Mouse (Mus musculus) lung, adult 18-20 months (tissue): ENCODE results near the gene Gh.

Source experiments
- DNase-seq, 2 experiments: peaks; one replicate each; pipeline ENCODE4 v3.0.0; 2022; ENCODE audit warnings: mixed read lengths in 2 of 2

The Gh gene

GRCm38 (mm10) chr11:106268326-106269059, 33.2 kb downstream of the Gh start:
- peak; percentile 87 to 92 for DNase-seq

DNA sequence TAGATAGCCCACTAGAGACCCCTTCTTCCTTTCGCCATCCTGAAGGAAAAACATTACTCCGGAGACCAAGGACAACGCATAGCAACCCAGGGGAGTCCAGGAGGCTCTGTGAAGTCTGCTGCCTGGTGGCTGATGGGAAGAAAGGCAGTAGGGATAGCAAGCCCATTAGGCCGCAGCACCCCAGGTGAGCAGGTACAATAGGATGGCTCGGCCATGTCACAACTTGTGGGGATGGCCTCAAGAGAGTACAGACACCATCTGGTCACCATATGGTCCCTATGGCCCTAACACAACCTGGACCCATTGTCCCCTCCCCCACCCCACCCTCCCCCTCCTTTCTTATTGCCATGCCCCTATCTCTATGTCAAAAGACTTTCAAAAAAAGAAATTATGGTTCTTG, 33.8 kb downstream of the Gh start:
- no peak for DNase-seq

DNA sequence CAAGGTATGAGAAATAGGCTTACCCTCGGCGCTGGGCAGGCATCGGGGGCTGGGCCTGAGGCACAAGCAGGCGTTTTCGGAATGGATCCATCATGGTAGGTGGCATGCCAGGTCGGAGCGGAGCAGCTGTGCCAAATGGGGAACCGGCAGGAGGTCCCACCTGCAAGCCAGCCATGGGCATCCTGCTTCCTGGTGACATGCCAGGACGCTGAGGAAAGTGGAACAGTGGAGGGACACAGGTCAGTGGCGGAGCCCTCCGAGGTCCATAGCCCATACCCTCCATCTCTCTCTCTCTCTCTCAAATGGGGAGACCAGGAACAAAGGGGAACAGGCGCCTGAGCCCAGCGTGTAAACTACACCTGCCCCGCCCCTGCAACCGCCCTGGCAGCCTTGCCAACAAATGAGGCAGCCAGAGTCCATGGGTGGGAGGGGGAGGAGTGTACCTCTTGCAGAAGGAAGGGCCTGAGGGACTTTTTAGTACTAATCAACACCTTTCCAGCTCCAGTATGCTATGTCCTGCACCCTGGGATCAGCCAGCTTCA, 34.3 kb downstream of the Gh start:
- peak; percentile 80 to 88 for DNase-seq

DNA sequence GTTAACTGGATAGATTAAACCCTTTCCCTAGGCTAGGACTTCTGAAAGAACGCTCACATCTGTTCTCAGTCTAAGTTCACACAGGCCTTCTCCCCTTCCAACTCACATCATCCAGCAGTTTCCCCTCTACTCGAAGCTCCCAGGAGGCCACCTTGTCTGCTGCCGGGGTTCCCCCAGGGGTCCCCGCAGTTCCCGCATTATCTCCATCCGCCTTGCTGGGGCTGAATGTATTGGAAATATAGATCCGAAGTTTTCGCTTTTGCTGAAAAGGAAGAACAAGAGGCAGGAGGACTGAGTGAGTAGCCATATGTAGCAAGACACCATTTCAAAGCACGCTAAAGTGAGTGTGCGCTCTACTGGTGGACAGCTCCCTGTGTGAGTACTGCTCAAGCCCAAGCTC, 35.2 kb downstream of the Gh start:
- DNase-seq = no peak

DNA sequence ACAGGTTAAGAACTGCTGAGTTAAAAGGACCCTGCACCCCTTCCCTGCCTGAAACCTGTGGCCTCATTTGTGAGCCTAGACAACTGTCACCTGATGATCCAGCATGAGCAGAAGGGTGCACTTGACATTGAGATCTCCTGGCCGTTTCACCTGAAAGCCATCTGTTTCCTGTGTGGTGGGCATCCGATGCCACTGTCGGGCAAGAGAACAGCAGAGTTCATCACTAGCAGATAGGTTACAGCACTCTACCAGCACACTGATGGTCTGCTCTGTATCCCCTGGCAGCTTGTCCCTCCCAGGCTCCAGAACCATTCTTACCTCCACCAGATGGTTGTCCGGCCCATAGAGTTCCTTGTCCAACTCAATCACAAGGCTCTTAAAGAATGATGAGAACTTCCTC, 36.1 kb downstream of the Gh start:
- no peak for DNase-seq

- no peak for DNase-seq
These were observed 36.7 kb downstream of the Gh start for GRCm38 (mm10) chr11:106264988-106265387.

- DNase-seq = no peak
These were observed 37.7 kb downstream of the Gh start for GRCm38 (mm10) chr11:106263963-106264362.

- no peak for DNase-seq
These were observed 40.7 kb downstream of the Gh start for GRCm38 (mm10) chr11:106260826-106261450.

DNA sequence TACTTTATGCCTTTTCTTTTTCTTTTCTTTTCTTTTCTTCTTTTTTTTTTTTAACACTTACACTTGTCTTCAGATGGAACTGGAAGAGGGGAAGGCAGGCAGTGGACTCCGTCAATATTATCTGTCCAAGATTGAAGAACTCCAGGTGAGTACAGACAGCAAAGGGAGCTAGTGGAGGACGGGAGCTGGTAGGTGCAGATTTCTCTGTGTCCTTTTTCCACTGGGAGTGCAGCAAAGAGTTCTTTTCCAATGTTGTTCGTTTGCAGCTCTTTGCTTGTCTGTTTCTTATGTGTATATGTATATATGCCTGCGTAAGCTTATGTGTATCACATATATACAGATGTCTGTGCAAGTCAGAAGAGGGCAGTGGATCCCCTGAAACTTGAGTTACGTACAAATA, 44.9 kb downstream of the Gh start:
- peak in 1 of 2 experiments; percentile 55 for DNase-seq

GRCm38 (mm10) chr11:106255685-106256451, 45.8 kb downstream of the Gh start, which contains the start of the genes Ftsj3 and Psmc5:
Ftsj3 (minus strand) TSS chr11:106256079.
Psmc5 (plus strand) TSS chr11:106256154.
- peak; percentile 97 to 98 for DNase-seq

- DNase-seq = no peak
These were observed 46.5 kb downstream of the Gh start for GRCm38 (mm10) chr11:106255174-106255573.

DNA sequence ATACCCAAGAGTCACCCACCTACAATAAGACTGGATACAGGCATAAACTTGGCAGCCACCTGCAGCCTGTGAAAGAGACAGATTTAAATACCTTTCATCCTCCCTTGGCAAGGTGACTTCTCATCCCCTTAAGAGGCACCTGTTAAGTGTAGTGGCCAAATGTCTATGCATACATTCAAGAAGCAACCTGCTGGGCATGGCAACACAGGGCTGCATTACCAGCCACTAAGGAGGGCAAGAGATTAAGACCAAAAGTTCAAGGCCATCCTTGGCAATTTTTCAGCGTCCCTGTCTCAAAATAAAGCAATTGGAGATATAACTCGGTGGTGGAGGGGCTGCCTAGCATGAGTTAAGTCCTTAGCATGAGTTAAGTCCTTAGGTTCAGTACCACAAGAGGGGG, 46.9 kb downstream of the Gh start:
- DNase-seq = no peak
